Mouse (Mus musculus): ENCODE measurements around the gene Med29. TPM values are rescaled to one million over a fixed set of nuclear protein-coding genes. Genes with fewer than 3 reads are reported as not detected.
A peak's percentile ranks its signal among the peaks of the same experiment; 100 is the strongest.

Gene Med29
- polyA plus RNA-seq, 1 experiment from 2014 or later: 42.2 TPM

GRCm38 (mm10) chr7:28354596-28354995, 37.9 kb downstream of the Med29 start:
- WGBS: 88% methylated on average over 3 of the region's 3 CpGs
- no peak overlapping the region for H3K4me3 ChIP-seq (ENCODE audit: low read depth, low read length)
- H3K4me2 ChIP-seq (ENCODE audit: low read depth, low read length): no peak overlapping the region
- no peak overlapping the region for H3K27ac ChIP-seq (ENCODE audit: low read depth, low read length)
- ATAC-seq (ENCODE audit: low read depth): no peak
- H3K27me3 ChIP-seq (ENCODE audit: control insufficient read depth, insufficient read depth, low read length): no peaks in the 10 kb centered on the region
- no peak overlapping the region for H3K9ac ChIP-seq (replicated peaks; ENCODE audit: low read depth, low read length)
- peaks cover 16% of the 10 kb centered on the region for H3K36me3 ChIP-seq (ENCODE audit: control insufficient read depth, insufficient read depth, low read length)
- no peaks in the 10 kb centered on the region for H3K9me3 ChIP-seq (ENCODE audit: control insufficient read depth, low read length)
- H3K4me1 ChIP-seq (ENCODE audit: control insufficient read depth, insufficient read depth, low read length): peaks cover 12% of the 10 kb centered on the region

- 88% methylated on average over 3 of the region's 3 CpGs for WGBS
- Histone ChIP-seq H3K9me3 (ENCODE audit: control insufficient read depth, low read length) (no peaks in the 10 kb centered on the region), H3K9ac (replicated peaks; ENCODE audit: low read depth, low read length) (no peak overlapping the region), H3K4me2 (ENCODE audit: low read depth, low read length) (no peak overlapping the region), H3K27ac (ENCODE audit: low read depth, low read length) (no peak overlapping the region), H3K27me3 (ENCODE audit: control insufficient read depth, insufficient read depth, low read length) (no peaks in the 10 kb centered on the region), H3K4me1 (ENCODE audit: control insufficient read depth, insufficient read depth, low read length) (peaks cover 15% of the 10 kb centered on the region), H3K36me3 (ENCODE audit: control insufficient read depth, insufficient read depth, low read length) (peaks cover 16% of the 10 kb centered on the region), H3K4me3 (ENCODE audit: low read depth, low read length) (no peak overlapping the region)
- no peak for ATAC-seq (ENCODE audit: low read depth)
Measured at GRCm38 (mm10) chr7:28354113-28354581, 38.4 kb downstream of the Med29 start.

- no peak overlapping the region for H3K9ac ChIP-seq (replicated peaks; ENCODE audit: low read depth, low read length)
- 95% methylated on average over 2 of the region's 2 CpGs for WGBS
- no peak overlapping the region for H3K4me2 ChIP-seq (ENCODE audit: low read depth, low read length)
- no peaks in the 10 kb centered on the region for H3K9me3 ChIP-seq (ENCODE audit: control insufficient read depth, low read length)
- H3K27ac ChIP-seq (ENCODE audit: low read depth, low read length): no peak overlapping the region
- no peak overlapping the region for H3K4me3 ChIP-seq (ENCODE audit: low read depth, low read length)
- peaks cover 16% of the 10 kb centered on the region for H3K36me3 ChIP-seq (ENCODE audit: control insufficient read depth, insufficient read depth, low read length)
- no peaks in the 10 kb centered on the region for H3K27me3 ChIP-seq (ENCODE audit: control insufficient read depth, insufficient read depth, low read length)
- ATAC-seq (ENCODE audit: low read depth): no peak
- H3K4me1 ChIP-seq (ENCODE audit: control insufficient read depth, insufficient read depth, low read length): peaks cover 15% of the 10 kb centered on the region
Measured at GRCm38 (mm10) chr7:28353267-28353666, 39.2 kb downstream of the Med29 start.

GRCm38 (mm10) chr7:28351676-28352191, 40.8 kb downstream of the Med29 start:
- Histone ChIP-seq H3K9ac (replicated peaks; ENCODE audit: low read depth, low read length) (peak overlapping the region; percentile 94; the same call in 1 of the 2 replicates), H3K4me1 (ENCODE audit: control insufficient read depth, insufficient read depth, low read length) (peaks cover 15% of the 10 kb centered on the region), H3K9me3 (ENCODE audit: control insufficient read depth, low read length) (no peaks in the 10 kb centered on the region), H3K4me3 (ENCODE audit: low read depth, low read length) (peak overlapping the region; percentile 67), H3K36me3 (ENCODE audit: control insufficient read depth, insufficient read depth, low read length) (peaks cover 16% of the 10 kb centered on the region), H3K4me2 (ENCODE audit: low read depth, low read length) (peak overlapping the region; percentile 71), H3K27me3 (ENCODE audit: control insufficient read depth, insufficient read depth, low read length) (no peaks in the 10 kb centered on the region), H3K27ac (ENCODE audit: low read depth, low read length) (no peak overlapping the region)
- ATAC-seq (ENCODE audit: low read depth): no peak
- 50% methylated on average over 4 of the region's 4 CpGs for WGBS

- H3K4me2 ChIP-seq (ENCODE audit: low read depth, low read length): peak within 1 kb of the TSS; percentile 71
- peaks cover 16% of the 10 kb centered on the region for H3K36me3 ChIP-seq (ENCODE audit: control insufficient read depth, insufficient read depth, low read length)
- peak within 1 kb of the TSS; percentile 76 for H3K27ac ChIP-seq (ENCODE audit: low read depth, low read length)
- peak; percentile 94 for ATAC-seq (ENCODE audit: low read depth)
- H3K9me3 ChIP-seq (ENCODE audit: control insufficient read depth, low read length): no peaks in the 10 kb centered on the region
- H3K9ac ChIP-seq (replicated peaks; ENCODE audit: low read depth, low read length): peak within 1 kb of the TSS; percentile 94
- H3K27me3 ChIP-seq (ENCODE audit: control insufficient read depth, insufficient read depth, low read length): no peaks in the 10 kb centered on the region
- H3K4me3 ChIP-seq (ENCODE audit: low read depth, low read length): peak within 1 kb of the TSS; percentile 67
- H3K4me1 ChIP-seq (ENCODE audit: control insufficient read depth, insufficient read depth, low read length): peaks cover 15% of the 10 kb centered on the region
- WGBS: under 1% methylated on average over 49 of the region's 50 CpGs
Measured at GRCm38 (mm10) chr7:28350155-28350883, 42.2 kb downstream of the Med29 start, which contains the start of gene Rps16. Gene Rps16, plus strand, starts transcription at chr7:28350652.

GRCm38 (mm10) chr7:28348601-28349000, 43.9 kb downstream of the Med29 start:
- Histone ChIP-seq H3K4me2 (ENCODE audit: low read depth, low read length) (no peak overlapping the region), H3K9me3 (ENCODE audit: control insufficient read depth, low read length) (no peaks in the 10 kb centered on the region), H3K27ac (ENCODE audit: low read depth, low read length) (no peak overlapping the region), H3K36me3 (ENCODE audit: control insufficient read depth, insufficient read depth, low read length) (peaks cover 5% of the 10 kb centered on the region), H3K4me3 (ENCODE audit: low read depth, low read length) (no peak overlapping the region), H3K27me3 (ENCODE audit: control insufficient read depth, insufficient read depth, low read length) (no peaks in the 10 kb centered on the region), H3K9ac (replicated peaks; ENCODE audit: low read depth, low read length) (no peak overlapping the region), H3K4me1 (ENCODE audit: control insufficient read depth, insufficient read depth, low read length) (peaks cover 15% of the 10 kb centered on the region)
- ATAC-seq (ENCODE audit: low read depth): no peak
- WGBS: 91% methylated on average over 7 of the region's 7 CpGs

GRCm38 (mm10) chr7:28347746-28348145, 44.8 kb downstream of the Med29 start:
- Histone ChIP-seq H3K4me2 (ENCODE audit: low read depth, low read length) (no peak overlapping the region), H3K36me3 (ENCODE audit: control insufficient read depth, insufficient read depth, low read length) (no peaks in the 10 kb centered on the region; the same call in 1 of the 2 replicates), H3K27ac (ENCODE audit: low read depth, low read length) (no peak overlapping the region), H3K4me3 (ENCODE audit: low read depth, low read length) (no peak overlapping the region), H3K4me1 (ENCODE audit: control insufficient read depth, insufficient read depth, low read length) (peaks cover 15% of the 10 kb centered on the region), H3K9me3 (ENCODE audit: control insufficient read depth, low read length) (no peaks in the 10 kb centered on the region), H3K9ac (replicated peaks; ENCODE audit: low read depth, low read length) (no peak overlapping the region), H3K27me3 (ENCODE audit: control insufficient read depth, insufficient read depth, low read length) (no peaks in the 10 kb centered on the region)
- no peak for ATAC-seq (ENCODE audit: low read depth)
- WGBS: 87% methylated on average over 3 of the region's 3 CpGs

GRCm38 (mm10) chr7:28344637-28345036, 47.9 kb downstream of the Med29 start:
- H3K9me3 ChIP-seq (ENCODE audit: control insufficient read depth, low read length): no peaks in the 10 kb centered on the region
- no peak for ATAC-seq (ENCODE audit: low read depth)

GRCm38 (mm10) chr7:28341381-28341780, 51.1 kb downstream of the Med29 start:
- no peak for ATAC-seq (ENCODE audit: low read depth)
- Histone ChIP-seq H3K4me2 (ENCODE audit: low read depth, low read length) (no peak overlapping the region), H3K9me3 (ENCODE audit: control insufficient read depth, low read length) (no peaks in the 10 kb centered on the region), H3K9ac (replicated peaks; ENCODE audit: low read depth, low read length) (no peak overlapping the region), H3K4me3 (ENCODE audit: low read depth, low read length) (no peak overlapping the region), H3K27me3 (ENCODE audit: control insufficient read depth, insufficient read depth, low read length) (no peaks in the 10 kb centered on the region), H3K27ac (ENCODE audit: low read depth, low read length) (no peak overlapping the region), H3K4me1 (ENCODE audit: control insufficient read depth, insufficient read depth, low read length) (peaks cover 11% of the 10 kb centered on the region), H3K36me3 (ENCODE audit: control insufficient read depth, insufficient read depth, low read length) (no peaks in the 10 kb centered on the region)
- 19% methylated on average over 7 of the region's 7 CpGs for WGBS

More at GRCm38 (mm10) chr7:28344637-28345036, 47.9 kb downstream of the Med29 start:
- no peak overlapping the region for H3K27ac ChIP-seq (ENCODE audit: low read depth, low read length)
- H3K4me3 ChIP-seq (ENCODE audit: low read depth, low read length): no peak overlapping the region
- H3K4me1 ChIP-seq (ENCODE audit: control insufficient read depth, insufficient read depth, low read length): peaks cover 4% of the 10 kb centered on the region
- H3K4me2 ChIP-seq (ENCODE audit: low read depth, low read length): no peak overlapping the region
- 5% methylated on average over 4 of the region's 4 CpGs for WGBS
- H3K36me3 ChIP-seq (ENCODE audit: control insufficient read depth, insufficient read depth, low read length): no peaks in the 10 kb centered on the region
- no peaks in the 10 kb centered on the region for H3K27me3 ChIP-seq (ENCODE audit: control insufficient read depth, insufficient read depth, low read length)
- no peak overlapping the region for H3K9ac ChIP-seq (replicated peaks; ENCODE audit: low read depth, low read length)

All from neural tube, embryonic 14.5 days (tissue).